Mouse (Mus musculus): Measurements from ENCODE around the gene Gpc2. TPM values are rescaled to one million over a fixed set of nuclear protein-coding genes. Genes with fewer than 3 reads are reported as not detected.
A peak's percentile ranks its signal among the peaks of the same experiment; 100 is the strongest.

Gene Gpc2
- 1.2 and 1.5 TPM in 2 replicates for polyA plus RNA-seq (2012; rRNA removed)

DNA sequence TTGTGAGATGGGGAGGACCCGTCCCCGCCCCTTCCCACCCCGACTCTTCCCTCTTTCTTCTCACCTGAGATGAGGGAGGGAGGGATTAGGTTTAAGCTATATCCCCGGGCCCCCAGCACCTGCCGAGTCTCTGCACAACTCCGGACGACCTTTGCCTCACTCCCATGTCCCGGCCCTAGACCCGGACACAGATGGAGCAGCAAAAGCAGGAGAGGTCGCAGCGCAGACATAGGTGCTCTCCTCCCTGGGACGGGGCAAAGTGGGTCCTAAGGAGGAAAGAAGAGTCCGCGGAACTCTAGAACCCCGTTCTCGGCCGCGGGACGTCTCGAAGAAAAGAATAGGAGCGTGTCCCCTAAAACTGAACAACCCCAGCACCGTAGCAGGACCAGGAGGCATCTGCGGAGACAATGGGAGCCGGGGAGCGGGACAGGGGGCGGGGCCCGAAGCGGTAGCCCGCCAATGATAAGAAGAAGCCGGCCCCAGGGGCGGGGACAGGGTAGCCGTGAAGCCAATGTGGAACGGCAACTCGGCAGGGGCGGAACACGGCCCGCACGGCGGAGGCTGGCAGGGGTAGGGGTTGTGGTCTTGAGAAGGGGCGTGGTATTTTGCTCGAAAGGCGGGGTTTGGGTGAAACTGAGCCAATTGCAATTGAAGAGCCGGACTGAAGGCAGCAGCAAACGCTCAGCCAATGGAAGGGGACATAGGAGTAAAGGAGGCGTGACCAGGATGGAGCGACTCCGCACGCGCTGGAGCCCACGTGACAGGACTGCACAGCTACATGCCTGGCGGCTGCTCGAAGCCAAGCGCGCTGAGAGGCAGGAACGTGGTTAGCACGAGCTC is at the start of gene Gpc2, which contains the start of the genes Gm43720 and Stag3:
TSS of gene Gpc2 (minus strand) at position 421 of the 840 bp plus-strand sequence.
TSS of gene Gm43720 (minus strand) at position 374 of the 840 bp plus-strand sequence.
TSS of gene Stag3 (plus strand) at position 656 of the 840 bp plus-strand sequence.
- Histone ChIP-seq H3K27ac (ENCODE audit: insufficient read depth, low read depth, low read length) (no peak within 1 kb of the TSS), H3K27me3 (replicated peaks; ENCODE audit: control insufficient read depth, insufficient read depth, low read length) (no peaks in the 10 kb centered on the region), H3K36me3 (ENCODE audit: control insufficient read depth, insufficient read depth, low read length) (no peaks in the 10 kb centered on the region), H3K4me1 (ENCODE audit: control insufficient read depth, insufficient read depth, low read length) (no peaks in the 10 kb centered on the region), H3K4me3 (ENCODE audit: insufficient read depth, low read depth, low read length) (peak within 1 kb of the TSS; percentile 37)
- TF ChIP-seq CTCF (conservative IDR thresholded peaks at IDR 0.05; ENCODE audit: insufficient read depth, insufficient read length, low read depth, low read length), result no peak
- TF ChIP-seq POLR2A (IDR thresholded peaks at IDR 0.05; ENCODE audit: low read depth, low read length), result no peak
- DNase-seq, result peak; percentile 83
- 2% methylated on average over 56 of the region's 56 CpGs for WGBS

DNA sequence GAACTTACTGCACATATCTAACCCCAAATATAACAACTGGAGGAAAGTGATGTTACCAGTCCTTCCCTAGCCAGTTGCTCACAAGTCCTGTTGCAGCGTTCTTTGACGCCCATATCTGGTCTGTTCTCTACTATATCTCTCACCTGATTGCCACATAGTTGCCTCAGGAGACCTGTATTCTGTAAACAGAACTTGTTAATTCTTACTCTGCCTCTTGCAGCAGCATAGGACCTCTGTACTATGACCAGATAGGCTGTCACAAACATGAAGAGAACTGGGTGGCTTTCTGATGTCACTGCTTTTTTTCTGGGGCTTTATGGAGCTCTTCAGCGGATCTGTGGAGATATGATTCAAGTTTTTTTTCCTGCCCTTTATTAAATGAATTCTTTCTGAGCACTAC is 33.0 kb upstream of the Gpc2 start:
- no peak for DNase-seq
- WGBS, result 89% methylated on average over 3 of the region's 3 CpGs
- Histone ChIP-seq H3K27me3 (replicated peaks; ENCODE audit: control insufficient read depth, insufficient read depth, low read length) (no peaks in the 10 kb centered on the region), H3K27ac (ENCODE audit: insufficient read depth, low read depth, low read length) (no peak overlapping the region), H3K4me1 (ENCODE audit: control insufficient read depth, insufficient read depth, low read length) (no peaks in the 10 kb centered on the region), H3K4me3 (ENCODE audit: insufficient read depth, low read depth, low read length) (no peak overlapping the region), H3K36me3 (ENCODE audit: control insufficient read depth, insufficient read depth, low read length) (no peaks in the 10 kb centered on the region)
- TF ChIP-seq POLR2A (IDR thresholded peaks at IDR 0.05; ENCODE audit: low read depth, low read length), result no peak
- no peak for TF ChIP-seq CTCF (conservative IDR thresholded peaks at IDR 0.05; ENCODE audit: insufficient read depth, insufficient read length, low read depth, low read length)

DNA sequence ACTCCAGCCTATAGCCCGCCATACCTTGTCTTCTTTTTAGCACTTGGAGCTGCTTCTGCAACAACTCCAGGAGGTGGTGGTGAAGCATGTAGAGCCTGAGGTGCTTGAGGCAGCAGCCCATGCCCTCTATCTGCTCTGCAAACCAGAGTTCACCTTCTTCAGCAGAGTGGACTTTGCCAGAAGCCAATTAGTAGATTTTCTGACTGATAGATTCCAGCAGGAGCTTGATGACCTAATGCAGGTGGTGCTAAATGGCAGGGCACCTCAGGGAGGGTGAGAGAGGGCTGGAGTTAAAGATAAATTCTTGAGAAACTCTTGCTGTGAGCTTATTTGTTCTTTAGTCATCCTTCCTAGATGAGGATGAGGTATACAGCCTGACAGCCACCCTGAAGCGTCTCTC is 19.8 kb upstream of the Gpc2 start:
- Histone ChIP-seq H3K4me3 (ENCODE audit: insufficient read depth, low read depth, low read length) (no peak overlapping the region), H3K27me3 (replicated peaks; ENCODE audit: control insufficient read depth, insufficient read depth, low read length) (no peaks in the 10 kb centered on the region), H3K36me3 (ENCODE audit: control insufficient read depth, insufficient read depth, low read length) (no peaks in the 10 kb centered on the region), H3K27ac (ENCODE audit: insufficient read depth, low read depth, low read length) (no peak overlapping the region), H3K4me1 (ENCODE audit: control insufficient read depth, insufficient read depth, low read length) (no peaks in the 10 kb centered on the region)
- TF ChIP-seq CTCF (conservative IDR thresholded peaks at IDR 0.05; ENCODE audit: insufficient read depth, insufficient read length, low read depth, low read length) (no peak), POLR2A (IDR thresholded peaks at IDR 0.05; ENCODE audit: low read depth, low read length) (no peak)
- DNase-seq, result no peak
- WGBS, result 84% methylated on average over 2 of the region's 2 CpGs

DNA sequence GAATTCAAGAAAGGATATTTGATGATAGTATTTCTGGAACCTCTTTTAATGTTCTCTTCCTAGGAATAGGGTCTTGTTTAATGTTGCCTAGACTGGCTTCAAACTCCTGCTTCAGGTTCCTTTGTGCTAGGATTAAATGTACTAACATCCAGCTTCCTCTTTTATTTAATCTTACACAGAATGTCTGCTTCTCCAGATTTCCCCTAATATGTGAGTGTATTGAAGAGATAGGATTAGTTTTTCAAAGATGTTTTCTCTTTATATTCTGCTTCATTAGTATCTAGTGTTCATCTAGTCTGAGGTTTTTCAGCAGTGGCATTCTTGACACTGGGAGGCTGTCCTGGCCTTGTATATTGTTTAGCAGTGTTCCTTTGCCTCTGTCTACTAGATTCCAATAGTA is 14.4 kb upstream of the Gpc2 start:
- Histone ChIP-seq H3K27me3 (replicated peaks; ENCODE audit: control insufficient read depth, insufficient read depth, low read length) (no peaks in the 10 kb centered on the region), H3K4me1 (ENCODE audit: control insufficient read depth, insufficient read depth, low read length) (no peaks in the 10 kb centered on the region), H3K36me3 (ENCODE audit: control insufficient read depth, insufficient read depth, low read length) (no peaks in the 10 kb centered on the region), H3K27ac (ENCODE audit: insufficient read depth, low read depth, low read length) (no peak overlapping the region), H3K4me3 (ENCODE audit: insufficient read depth, low read depth, low read length) (no peak overlapping the region)
- DNase-seq, result no peak
- TF ChIP-seq CTCF (conservative IDR thresholded peaks at IDR 0.05; ENCODE audit: insufficient read depth, insufficient read length, low read depth, low read length), result no peak
- TF ChIP-seq POLR2A (IDR thresholded peaks at IDR 0.05; ENCODE audit: low read depth, low read length), result no peak

DNA sequence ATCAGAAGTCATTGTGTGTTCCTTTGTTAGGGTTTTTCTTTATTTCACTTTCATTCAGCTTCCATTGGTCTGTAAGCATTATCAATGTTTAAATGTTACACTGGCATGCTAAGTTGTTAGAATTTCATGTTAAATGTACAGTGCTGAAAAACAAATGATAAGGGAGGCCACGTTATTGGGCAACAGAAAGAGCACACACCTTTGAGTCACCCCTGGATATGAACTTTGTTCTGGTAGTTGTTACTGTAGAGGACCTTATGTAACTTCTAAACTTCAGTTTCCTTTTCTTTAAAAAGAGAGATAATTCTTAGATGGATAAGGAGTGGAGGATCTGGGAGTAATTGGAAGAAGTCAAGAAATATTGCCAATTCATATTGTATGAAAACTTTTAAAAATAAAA is 11.8 kb upstream of the Gpc2 start:
- DNase-seq, result no peak
- WGBS, result 59% methylated on average over 1 of the region's 1 CpGs

DNA sequence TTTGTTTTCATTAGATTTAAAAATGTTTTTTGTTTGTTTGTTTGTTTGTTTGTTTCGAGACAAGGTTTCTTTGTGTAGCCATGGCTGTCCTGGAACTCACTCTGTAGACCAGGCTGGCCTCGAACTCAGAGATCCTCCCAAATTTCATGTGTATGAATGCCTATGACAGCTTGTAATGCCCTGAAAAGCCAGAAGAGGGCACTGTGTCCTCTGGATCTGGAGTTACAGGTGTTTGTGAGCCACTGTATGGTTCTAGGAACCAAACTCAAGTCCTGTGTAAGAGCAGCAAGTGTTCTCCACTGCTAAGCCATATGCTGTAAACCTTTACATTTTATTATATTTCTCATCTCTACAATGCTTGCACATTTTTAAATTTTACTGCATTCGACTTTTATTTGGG is 8.1 kb upstream of the Gpc2 start:
- no peak for DNase-seq
- no peaks in the 10 kb centered on the region for H3K36me3 ChIP-seq (ENCODE audit: control insufficient read depth, insufficient read depth, low read length)
- no peak for TF ChIP-seq CTCF (conservative IDR thresholded peaks at IDR 0.05; ENCODE audit: insufficient read depth, insufficient read length, low read depth, low read length)
- no peak for TF ChIP-seq POLR2A (IDR thresholded peaks at IDR 0.05; ENCODE audit: low read depth, low read length)
- H3K27me3 ChIP-seq (replicated peaks; ENCODE audit: control insufficient read depth, insufficient read depth, low read length), result no peaks in the 10 kb centered on the region; the same call in 1 of the 2 replicates
- H3K4me1 ChIP-seq (ENCODE audit: control insufficient read depth, insufficient read depth, low read length), result no peaks in the 10 kb centered on the region
- no peak overlapping the region for H3K4me3 ChIP-seq (ENCODE audit: insufficient read depth, low read depth, low read length)
- 81% methylated on average over 3 of the region's 3 CpGs for WGBS
- no peak overlapping the region for H3K27ac ChIP-seq (ENCODE audit: insufficient read depth, low read depth, low read length)

More for the DNA sequence above, 11.8 kb upstream of the Gpc2 start:
- no peaks in the 10 kb centered on the region for H3K4me1 ChIP-seq (ENCODE audit: control insufficient read depth, insufficient read depth, low read length)
- no peak overlapping the region for H3K4me3 ChIP-seq (ENCODE audit: insufficient read depth, low read depth, low read length)
- H3K27me3 ChIP-seq (replicated peaks; ENCODE audit: control insufficient read depth, insufficient read depth, low read length), result no peaks in the 10 kb centered on the region
- TF ChIP-seq POLR2A (IDR thresholded peaks at IDR 0.05; ENCODE audit: low read depth, low read length) (no peak), CTCF (conservative IDR thresholded peaks at IDR 0.05; ENCODE audit: insufficient read depth, insufficient read length, low read depth, low read length) (no peak)
- no peak overlapping the region for H3K27ac ChIP-seq (ENCODE audit: insufficient read depth, low read depth, low read length)
- H3K36me3 ChIP-seq (ENCODE audit: control insufficient read depth, insufficient read depth, low read length), result no peaks in the 10 kb centered on the region

DNA sequence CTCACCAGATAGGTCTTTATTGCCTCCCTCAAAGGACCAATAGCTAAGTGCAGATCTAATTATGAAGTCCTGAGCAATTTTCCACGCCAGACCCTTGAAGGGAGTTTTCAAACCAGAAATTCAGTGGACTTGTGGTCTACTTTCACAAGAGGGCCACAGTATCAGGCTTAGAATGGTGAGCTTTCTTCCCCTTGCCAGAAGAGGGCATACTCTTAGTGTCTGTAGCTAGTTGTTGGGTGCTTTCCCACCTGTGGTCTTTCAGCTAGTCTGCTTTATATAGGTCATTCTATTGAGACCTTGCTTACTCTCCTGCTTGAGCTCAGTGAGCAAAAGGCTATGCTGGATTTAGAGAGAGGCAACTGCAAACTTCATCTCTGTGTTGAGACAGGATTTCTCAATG is 3.7 kb upstream of the Gpc2 start:
- Histone ChIP-seq H3K27ac (ENCODE audit: insufficient read depth, low read depth, low read length) (no peak overlapping the region), H3K36me3 (ENCODE audit: control insufficient read depth, insufficient read depth, low read length) (no peaks in the 10 kb centered on the region), H3K27me3 (replicated peaks; ENCODE audit: control insufficient read depth, insufficient read depth, low read length) (no peaks in the 10 kb centered on the region; the same call in 1 of the 2 replicates), H3K4me3 (ENCODE audit: insufficient read depth, low read depth, low read length) (no peak overlapping the region), H3K4me1 (ENCODE audit: control insufficient read depth, insufficient read depth, low read length) (no peaks in the 10 kb centered on the region)
- WGBS, result 82% methylated on average over 1 of the region's 1 CpGs
- no peak for DNase-seq
- no peak for TF ChIP-seq POLR2A (IDR thresholded peaks at IDR 0.05; ENCODE audit: low read depth, low read length)
- no peak for TF ChIP-seq CTCF (conservative IDR thresholded peaks at IDR 0.05; ENCODE audit: insufficient read depth, insufficient read length, low read depth, low read length)

Data from kidney, adult 2 months (tissue).